Mouse (Mus musculus) ES-E14 (cell line): ENCODE measurements around the gene Zfp91.

Source experiments
- CHD2 ChIP-seq: IDR thresholded peaks from 2 replicates; pipeline ENCODE4 v1.6.1; 2014; ENCODE audit warnings: mild to moderate bottlenecking, low read depth, low read length, inconsistent platforms
- HCFC1 ChIP-seq: IDR thresholded peaks from 2 replicates; pipeline ENCODE4 v1.6.1; 2012; ENCODE audit warnings: low read length, inconsistent platforms, borderline replicate concordance; ENCODE audit not compliant: insufficient read depth
- MAFK ChIP-seq: IDR thresholded peaks from 2 replicates; pipeline ENCODE4 v1.6.1; 2014; ENCODE audit warnings: mild to moderate bottlenecking, low read depth, low read length, inconsistent platforms; ENCODE audit not compliant: insufficient read depth
- ZC3H11A ChIP-seq: IDR thresholded peaks from 2 replicates; pipeline ENCODE4 v1.6.1; 2012; ENCODE audit warnings: low read depth, mild to moderate bottlenecking, inconsistent platforms, low read length, borderline replicate concordance
- ZNF384 ChIP-seq: IDR thresholded peaks from 2 replicates; pipeline ENCODE4 v1.6.1; 2012; ENCODE audit warnings: low read depth, low read length, inconsistent platforms

- TF ChIP-seq ZC3H11A = no peak
- TF ChIP-seq HCFC1 = no peak
- no peak for TF ChIP-seq ZNF384
- no peak for TF ChIP-seq MAFK
- no peak for TF ChIP-seq CHD2
These were observed 64.9 kb downstream of the Zfp91 start for GRCm38 (mm10) chr19:12731036-12731435.
